Mouse (Mus musculus): Measurements from ENCODE around the gene Trpm4.
A peak's percentile ranks its signal among the peaks of the same experiment; 100 is the strongest.

Trpm4 gene

DNA sequence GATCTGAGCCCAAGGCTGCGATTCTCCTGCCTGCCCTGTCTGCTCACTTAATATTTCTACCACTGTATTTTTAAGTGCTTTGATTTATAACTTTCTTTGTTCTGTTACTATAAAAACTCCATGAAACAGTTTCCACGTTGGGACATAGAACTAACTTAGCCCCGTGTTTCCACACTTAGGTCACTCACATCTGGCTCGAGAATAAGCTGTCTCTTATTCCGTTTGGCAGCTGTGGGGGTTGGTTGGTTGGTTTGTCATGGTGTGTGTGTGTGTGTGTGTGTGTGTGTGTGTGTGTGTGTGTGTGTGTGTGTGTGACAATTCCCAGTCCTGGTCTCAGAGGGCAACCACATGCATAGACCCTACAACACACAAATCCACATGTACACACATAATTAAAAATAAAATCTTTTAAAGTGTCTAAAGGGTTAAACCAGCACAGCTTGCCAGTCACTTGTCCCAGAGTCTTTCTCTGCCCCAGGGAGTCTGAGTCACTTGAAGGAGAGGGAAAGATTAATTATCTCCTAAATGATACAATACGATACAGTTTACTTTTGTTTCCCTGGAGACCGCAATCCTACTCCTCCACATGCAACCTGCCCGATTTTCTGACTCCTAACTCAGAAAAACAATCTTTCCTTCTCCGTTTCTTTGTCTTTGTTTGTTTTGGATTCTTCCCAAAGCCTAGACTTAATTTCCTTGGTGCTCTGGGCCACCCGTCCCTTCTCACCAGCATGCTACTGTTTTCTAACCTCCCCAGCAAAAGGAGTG lies 20.7 kb downstream of the Trpm4 start:
- DNase-seq (ENCODE audit: low spot score), result no peak

DNA sequence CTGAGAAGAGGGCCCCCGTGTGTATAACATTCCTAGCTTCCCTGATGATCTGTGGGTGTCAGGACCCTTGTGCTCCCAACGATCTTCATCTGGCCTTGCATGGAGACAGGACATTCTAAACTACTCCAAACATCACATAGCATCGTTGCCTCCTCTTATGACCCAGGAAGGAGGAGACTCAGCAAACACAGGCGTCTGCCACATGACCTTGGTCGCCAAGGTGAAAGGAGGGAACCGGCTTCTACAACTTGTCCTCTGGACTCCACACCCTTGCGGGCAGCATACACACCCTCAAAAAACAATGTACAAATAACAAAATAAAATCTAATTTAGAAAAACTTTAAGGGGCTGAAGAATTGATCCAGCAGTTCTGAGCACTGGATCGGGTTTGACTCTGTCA lies 21.6 kb downstream of the Trpm4 start:
- DNase-seq (ENCODE audit: low spot score), result peak; percentile 49

DNA sequence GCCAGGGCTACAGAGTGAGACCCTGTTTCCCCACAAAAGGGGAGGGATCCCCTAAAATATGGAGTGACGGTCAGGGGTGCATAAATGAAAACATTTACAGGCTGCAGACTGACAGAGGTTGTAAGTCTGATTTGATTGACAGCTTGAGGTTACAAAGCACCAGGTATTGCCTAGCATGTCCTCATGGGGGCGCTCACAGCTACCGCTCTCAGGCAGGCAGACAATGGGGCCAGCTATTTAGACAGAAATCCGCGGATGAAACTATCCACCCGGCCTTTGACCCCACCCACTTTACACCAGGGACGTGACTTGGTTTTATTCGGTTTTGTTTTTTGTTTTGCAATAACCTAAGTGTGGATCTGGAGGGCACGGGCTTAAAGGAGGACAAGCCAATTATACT lies 24.1 kb downstream of the Trpm4 start:
- peak; percentile 62 for DNase-seq (ENCODE audit: low spot score)

DNA sequence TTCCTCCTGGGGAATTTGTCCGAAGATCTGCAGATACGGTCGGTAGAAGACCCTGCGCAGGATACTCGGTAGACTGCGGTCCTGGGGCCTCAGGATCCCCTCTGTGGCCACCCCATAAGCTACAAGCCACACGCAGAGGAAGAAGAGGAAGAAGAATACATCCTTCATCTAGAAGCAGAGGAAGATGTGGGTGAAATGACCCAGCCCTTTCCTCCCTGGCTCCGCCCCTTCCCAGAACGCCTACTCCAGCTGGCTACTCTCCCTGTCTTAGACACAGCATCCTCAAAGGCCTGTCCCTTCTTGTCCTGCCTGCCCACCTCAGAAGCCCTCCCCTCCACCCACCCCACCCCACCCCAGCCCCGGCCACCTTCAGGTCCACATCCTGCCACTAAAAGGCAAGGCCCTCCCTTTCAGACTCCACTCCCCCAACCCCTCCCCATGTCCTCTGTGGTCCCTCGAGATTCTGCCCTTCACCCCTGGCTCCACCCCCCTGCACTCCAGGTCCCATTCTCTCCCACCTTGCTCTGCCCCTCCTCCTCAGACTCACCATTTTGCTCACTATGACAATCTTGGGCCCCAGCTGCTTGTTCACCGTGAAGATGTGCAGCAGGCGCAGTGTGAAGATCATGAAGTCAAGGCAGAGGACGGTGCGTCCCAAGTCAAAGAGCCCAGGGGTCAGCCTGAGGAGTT lies 24.9 kb downstream of the Trpm4 start:
- no peak for DNase-seq (ENCODE audit: low spot score)

DNA sequence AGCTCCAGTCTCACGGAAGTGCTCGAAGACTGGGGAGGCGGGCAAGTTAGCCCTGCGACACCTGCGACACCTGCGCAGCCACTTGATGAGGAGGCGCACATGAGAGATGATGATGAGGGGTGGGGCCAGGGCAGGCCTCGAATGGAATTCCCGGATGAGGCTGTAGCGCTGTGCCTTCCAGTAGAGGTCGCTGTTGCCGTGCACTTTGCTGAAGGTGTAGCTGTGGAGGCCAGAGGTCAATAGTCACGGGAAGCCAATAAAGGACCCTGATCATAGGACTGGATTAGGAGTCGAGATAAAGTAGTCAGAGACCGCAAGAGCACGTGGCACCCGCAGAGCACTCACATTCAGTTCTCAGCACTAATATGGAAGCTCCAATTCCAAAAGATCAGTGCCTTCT lies 28.3 kb downstream of the Trpm4 start:
- DNase-seq (ENCODE audit: low spot score), result peak; percentile 59

DNA sequence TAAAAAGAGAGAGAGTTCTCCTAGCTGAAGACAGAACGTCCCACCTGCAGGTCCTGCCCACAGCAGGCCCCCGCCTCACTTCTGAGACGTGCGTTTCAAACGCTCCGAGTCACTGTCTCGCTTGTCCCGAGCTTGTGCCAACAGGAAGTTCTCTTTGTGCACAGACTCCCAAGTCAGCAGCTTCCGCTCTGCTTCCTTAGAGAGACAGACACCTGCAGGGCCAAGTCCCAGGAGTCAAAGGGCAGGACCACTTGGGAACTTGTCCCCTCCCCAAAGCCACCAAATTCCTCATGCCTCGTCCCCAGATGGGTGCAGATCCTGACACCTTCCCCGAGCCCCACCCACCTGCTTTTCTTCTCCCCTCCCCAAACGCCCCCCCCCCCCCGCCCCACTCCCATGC lies 28.7 kb downstream of the Trpm4 start:
- no peak for DNase-seq (ENCODE audit: low spot score)

DNA sequence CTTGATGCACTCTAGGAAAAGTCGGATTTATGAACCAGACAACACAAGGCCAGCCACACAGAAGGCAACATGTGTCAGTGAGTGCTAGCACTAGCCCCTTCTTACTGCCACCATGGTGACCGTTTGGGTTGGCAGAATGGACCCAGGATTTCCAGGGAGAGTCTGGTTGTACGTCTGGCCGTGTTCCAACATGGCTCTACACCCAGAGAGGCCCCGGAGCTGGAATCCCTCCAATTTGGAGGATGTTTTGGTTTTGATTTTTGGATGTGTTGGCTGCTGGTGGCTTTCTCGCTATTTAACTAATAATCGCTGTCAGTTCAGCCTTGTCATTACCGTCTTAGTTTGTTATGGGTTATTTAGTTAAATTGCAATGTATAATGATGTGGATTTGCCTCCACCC lies 31.0 kb downstream of the Trpm4 start:
- no peak for DNase-seq (ENCODE audit: low spot score)

DNA sequence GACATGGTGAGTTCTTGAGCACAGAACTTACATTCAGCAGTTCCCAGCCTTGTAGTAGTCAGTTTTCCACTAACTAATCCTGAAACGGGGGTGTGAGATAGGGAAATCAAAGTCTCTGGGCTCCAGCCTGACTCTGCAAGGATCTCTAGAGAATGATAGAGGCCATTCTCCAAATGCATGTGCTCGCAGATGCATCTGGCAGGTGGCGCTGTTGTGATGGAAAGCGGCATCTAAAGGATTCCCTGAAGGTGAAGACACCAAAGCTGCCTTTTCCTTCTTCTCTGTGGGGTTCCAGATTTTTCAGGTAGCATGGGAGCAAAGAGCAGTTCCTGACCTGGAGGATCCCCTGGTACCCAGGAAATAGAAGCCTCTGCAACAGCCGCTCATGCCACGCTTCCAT lies 33.3 kb downstream of the Trpm4 start:
- peak; percentile 74 for DNase-seq (ENCODE audit: low spot score)

DNA sequence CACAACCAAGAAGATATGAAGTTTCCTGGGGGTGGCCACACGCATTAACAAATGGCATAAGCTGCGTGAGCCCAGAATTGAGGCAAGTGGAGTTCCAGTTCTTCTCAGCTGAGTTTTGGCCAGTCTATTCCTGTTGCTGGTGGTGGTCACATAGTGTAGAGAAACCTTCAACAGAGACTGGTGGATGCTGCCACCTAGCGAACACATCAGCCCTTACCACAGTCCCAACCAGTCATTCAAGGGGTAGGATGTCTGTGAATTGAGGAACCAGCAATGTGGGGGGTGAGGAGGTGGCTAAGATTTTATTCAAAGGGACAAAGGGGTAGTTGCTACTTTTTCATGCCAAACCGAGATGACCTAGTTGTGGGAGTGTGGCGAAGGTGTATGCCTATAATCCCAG lies 33.8 kb downstream of the Trpm4 start:
- peak; percentile 51 for DNase-seq (ENCODE audit: low spot score)

DNA sequence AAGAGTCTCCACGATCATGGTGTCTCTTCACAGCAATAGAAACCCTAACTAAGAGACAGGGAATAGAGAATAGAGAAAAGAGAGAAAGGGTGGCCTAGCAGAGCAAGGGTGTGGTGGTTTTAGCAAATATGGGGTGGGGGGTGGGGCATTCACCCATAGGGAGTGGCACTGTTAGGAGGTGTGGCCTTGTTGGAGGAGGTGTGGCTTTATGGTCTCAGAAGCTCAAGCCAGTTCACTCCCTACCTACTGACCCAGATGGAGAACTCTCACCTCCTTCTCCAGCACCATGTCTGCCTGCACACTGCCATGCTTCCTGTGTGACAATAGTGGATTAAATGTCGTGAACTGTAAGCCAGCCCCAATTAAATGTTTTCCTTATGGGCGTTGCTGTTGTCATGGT lies 36.0 kb downstream of the Trpm4 start:
- DNase-seq (ENCODE audit: low spot score), result no peak

DNA sequence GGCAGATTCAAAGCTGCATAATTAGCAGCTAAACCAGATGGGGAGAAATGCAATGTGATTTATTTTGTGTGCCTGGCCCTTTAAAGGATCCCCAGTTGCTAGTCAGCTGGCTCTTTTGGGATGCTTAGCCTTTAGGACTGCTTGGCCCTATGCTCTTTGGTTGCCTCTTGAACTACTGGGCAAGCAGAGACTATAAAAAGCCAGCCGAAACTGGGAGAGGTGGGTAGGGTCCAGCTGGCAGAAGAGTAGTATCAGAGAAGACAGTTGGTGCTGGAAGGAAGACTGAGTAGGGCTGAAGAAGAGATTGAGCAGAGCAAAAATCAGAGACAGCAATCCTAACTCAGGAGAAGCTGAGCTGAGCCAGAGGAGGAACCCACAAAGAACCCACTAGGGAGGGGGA lies 37.0 kb downstream of the Trpm4 start:
- DNase-seq (ENCODE audit: low spot score), result no peak

DNA sequence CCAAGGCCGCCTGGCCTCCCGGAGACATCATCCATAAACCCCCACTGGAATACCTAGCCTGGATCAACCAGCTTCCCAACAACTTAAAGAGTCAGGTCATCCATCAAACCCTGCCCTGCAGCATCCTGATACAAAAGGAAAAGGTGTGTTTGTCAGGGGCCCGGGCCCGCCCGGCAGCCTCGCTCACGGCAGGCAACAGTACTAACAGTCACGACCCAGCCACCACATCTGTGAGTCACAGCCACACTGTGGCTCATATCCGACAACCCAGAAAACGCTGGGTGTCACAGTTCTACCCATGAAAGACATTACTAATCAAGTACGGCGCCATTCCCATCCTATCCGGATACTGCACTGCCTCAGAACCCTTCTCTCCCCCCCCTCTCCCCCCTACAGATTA lies 47.1 kb downstream of the Trpm4 start:
- no peak for DNase-seq (ENCODE audit: low spot score)

DNA sequence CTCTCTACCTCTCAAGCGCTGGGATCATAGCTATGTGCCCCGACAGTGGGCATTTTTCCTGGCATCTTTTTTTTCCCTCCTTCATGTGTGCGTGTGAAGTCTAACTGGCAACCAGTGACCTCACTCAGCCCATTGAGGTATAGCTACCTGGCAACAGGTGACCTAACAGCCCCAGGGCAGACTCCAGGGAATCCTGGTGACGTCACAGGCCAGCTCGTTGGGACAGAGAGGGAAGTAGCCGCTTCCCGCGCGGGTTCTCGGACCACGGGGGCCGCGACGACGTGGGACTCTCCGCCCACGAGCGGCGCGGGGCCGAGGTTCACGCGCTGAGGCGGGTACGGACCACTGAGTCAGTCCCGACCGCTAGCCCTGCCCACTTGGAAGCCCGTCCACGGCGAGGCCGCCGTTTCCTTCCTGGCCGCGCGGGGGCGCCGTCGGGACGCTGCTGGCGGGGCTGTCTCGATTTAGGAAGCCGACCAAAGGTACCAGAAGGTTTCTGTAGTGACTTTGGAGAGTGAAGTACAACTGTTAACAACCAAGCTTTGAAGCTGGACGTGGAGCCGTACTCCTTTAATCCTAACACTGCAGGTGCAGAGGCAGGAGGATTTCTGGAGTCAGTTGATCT lies 56.3 kb downstream of the Trpm4 start, which contains the start of gene Slc6a21:
Gene Slc6a21 (plus strand): TSS at position 378 of the 625 bp plus-strand sequence.
- DNase-seq (ENCODE audit: low spot score), result peak; percentile 79

DNA sequence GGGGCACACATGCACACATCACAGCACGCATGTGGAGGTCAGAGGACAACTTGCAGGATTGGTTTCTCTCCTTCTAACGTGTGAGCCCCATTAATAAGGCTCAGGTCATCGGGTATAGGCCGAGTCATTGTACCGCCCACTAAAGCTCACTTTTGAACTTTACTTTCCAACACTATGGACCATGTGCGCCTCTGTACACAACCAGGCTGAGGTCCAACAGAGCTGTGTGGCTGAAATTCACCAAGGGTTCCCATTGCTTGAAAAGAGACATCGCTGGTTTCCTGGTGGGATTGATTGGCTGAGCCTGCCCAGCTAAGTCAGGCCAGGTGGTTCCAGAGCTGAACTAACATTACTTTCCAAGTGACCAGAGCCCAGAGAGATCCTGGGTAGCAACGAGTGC lies 59.9 kb downstream of the Trpm4 start:
- no peak for DNase-seq (ENCODE audit: low spot score)

DNA sequence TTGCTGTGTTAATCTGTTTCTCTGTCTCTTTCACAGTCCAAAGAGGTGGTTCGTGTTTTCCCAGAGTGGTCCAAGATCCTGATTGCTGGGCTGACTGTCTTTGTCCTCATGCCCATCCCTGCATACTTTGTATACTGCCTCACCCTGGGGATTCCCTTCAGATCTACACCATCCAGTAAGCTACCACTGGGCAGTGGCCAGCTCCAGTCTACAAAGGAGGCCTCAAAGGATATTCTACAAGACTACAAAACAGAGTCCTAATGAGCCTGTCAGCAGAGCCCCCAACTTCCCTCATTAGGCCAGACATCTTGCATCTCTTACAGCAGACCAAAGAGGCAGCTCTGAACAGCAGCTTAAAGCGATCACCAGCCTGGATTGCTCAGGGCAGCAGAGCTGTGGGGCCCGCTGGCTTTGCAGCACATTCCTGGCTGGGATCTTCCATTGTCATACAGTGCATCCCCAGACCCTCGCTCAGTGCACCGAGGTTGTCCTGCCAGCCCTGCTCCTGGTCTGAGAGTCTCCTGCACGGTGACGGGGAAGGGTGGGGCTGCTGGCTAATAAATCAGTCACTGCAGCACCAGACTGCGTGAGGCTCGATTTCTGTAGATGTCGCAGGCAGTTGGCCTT lies 60.7 kb downstream of the Trpm4 start:
- no peak for DNase-seq (ENCODE audit: low spot score)

DNA sequence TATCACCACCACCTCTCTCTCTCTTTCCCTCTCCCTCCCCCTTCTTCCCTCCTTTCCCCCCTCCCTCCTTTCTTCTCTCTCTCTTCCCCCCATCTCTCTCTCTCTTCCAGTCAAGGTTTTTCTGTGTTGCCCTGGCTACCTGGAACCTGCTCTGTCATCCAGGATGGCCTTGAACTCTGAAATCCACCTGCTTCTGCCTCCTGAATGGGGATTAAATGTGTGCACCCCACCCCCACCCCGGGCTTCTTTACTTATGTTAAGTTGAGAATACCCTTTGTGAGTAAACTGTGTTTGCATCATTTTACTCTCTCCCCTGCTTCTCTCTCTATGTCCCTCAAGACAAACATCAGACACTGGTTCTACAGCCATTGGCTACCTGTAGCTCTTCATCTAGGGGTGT lies 68.1 kb downstream of the Trpm4 start:
- DNase-seq (ENCODE audit: low spot score), result no peak

DNA sequence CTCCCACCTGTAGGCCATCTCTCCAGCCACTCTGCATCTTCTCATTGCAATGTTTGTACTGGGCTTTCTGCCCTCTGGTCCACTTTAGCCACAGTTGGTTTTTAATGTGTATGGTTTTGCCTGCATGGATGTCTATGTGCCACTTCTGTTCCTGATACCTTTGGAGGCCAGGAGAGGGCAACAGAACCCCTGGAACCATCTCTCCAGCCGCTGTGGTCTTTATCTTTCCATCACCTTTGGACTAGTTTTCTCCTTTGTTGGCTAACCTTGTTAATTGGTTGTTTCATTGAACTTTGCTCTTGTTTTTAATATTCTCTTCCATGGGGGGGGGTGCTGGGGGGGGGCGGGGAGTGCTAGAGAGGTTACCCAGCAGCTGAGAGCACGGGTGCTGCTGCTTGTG lies 69.2 kb downstream of the Trpm4 start:
- no peak for DNase-seq (ENCODE audit: low spot score)

DNA sequence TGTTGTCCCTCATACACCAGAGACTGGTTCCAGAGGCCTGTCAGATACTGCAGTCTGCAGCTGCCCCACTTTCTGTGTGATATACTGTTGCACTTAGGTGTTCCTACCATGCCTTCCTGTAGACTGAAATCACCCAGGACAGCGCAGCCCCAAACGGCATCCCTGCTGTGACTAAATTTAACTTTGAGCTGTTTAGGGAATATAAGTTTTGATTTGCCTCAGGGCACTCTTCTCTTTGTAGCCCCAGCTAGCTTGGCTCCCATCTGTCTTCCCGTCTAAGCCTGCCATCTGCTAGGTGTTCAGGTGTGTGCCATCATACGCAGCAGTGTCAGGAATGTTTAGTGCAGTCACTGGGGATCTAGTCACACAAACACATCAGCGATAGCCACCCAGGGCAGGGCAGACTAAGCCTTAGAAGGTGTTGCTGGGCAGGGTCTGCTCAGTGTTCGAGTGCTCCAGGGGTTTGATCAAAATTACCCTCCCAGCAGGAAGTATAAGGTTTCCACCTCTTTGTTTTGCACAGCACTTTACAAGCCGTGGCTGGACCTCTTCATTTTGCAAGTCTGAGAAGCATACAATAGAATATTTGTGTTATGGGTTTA lies 70.5 kb downstream of the Trpm4 start:
- no peak for DNase-seq (ENCODE audit: low spot score)

DNA sequence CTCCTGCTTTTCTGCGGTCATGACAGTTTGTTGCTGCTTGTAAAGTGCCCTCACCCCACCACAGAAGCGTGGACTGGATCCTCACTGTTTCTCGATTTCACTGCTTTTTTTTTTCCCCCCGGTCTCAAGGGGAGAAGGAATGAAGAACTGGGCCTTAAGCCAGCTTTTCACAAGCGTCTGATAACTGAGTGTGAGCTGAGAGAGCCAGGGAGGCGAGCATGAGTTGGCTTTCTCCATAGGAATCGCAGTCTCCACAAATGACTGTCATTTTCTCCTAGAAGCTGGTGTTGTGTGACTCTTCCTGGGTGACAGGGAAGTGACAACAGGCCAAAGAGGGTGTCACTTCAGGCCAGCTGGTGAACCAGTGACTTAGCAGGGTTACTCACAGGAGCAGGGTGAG lies 71.3 kb downstream of the Trpm4 start:
- peak; percentile 3 for DNase-seq (ENCODE audit: low spot score)

DNA sequence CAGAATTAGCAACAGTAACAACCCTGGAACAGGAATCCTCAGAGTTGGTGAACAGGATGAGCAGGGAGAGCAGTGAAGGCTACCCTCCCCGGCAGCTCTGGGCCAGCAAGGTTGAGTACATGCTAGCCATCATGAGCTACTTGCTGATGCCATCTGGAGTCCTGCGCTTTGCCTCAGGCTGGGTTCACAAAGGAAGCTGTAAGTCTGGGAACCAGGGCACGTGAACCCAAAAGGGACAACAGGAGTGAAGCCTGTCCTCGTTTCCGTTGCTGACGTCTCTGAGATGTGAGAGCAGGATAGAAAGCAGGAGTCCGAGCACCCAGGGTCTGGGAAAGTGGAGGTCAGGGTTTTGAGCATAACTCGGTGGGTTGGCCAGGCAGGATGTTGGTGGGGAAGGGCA lies 74.3 kb downstream of the Trpm4 start:
- peak; percentile 1 for DNase-seq (ENCODE audit: low spot score)

DNA sequence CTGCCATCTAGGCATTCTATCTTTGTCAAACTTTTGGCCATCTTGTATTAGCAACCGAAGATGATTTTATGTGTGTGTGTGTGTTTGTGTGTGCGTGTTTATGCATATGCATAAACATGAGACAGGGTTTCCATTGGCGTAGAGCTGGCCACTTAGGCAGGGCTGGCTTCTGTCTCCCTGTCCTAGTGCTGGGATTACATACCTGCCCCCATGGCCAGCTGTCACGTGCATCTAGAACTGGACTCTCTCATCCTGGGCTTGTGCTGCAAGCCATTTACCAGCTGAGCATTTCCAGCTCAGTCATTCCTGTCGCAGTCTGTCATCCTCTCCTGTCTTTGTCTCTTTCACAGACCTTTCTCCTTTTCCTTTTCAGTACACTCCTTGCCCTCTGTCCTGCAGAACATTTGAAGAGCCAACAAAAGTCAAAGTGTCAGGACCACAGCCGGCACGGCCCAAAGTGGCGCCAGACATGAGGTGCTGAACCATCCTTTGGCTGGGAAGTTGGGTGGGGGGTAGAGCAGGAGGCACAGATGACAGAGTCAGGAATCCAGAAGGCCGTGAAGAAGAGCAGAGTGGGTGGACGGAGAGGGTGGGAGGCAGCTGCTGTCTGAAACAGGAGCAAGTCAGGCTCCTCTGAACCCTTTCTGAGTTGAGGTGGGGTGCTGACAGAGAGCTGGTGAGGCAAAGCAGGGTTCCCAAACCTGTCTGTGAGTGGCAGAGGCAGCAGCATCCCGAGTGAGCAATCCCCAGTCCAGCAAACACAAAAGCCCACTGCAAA lies 76.3 kb downstream of the Trpm4 start:
- DNase-seq (ENCODE audit: low spot score), result peak; percentile 0

DNA sequence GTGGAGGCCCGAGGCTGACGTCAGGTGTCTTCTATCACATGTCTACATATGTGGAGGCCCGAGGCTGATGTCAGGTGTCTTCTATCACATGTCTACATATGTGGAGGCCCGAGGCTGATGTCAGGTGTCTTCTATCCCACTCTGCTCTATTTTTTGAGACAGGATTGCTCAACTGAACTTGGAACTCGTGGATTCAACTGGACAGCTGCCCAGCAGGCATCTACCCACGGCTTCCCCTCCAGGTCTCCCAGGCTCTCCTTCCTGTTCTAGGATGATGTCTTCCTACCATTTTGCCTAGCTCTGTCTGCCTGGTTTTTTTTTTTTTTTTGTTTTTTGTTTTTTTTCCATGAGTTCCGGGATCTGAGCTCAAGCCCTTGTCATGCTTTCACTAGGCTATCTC lies 77.8 kb downstream of the Trpm4 start:
- DNase-seq (ENCODE audit: low spot score), result peak; percentile 21
